Mouse (Mus musculus): ENCODE measurements around the gene Gltpd2. TPM values are rescaled to one million over a fixed set of nuclear protein-coding genes. Genes with fewer than 3 reads are reported as not detected.
"Not testable (repeated sequence)": the region's sequence is repeated elsewhere in the genome, so short reads cannot be mapped to it uniquely, and the experiment has no call there.

The Gltpd2 gene
- polyA plus RNA-seq, 1 experiment from 2014 or later: 0.47 TPM

- Histone ChIP-seq H3K4me1 (replicated peaks) (peaks cover 14% of the 10 kb centered on the region), H3K27me3 (ENCODE audit: insufficient read depth, poor library complexity, severe bottlenecking) (peaks cover 30% of the 10 kb centered on the region), H3K9me3 (no peaks in the 10 kb centered on the region), H3K4me3 (no peak overlapping the region), H3K36me3 (no peaks in the 10 kb centered on the region), H3K27ac (no peak overlapping the region)
- peak; percentile 55 for DNase-seq (ENCODE audit: low spot score)
- 28% methylated on average over 4 of the region's 4 CpGs for WGBS
Measured at GRCm38 (mm10) chr11:70506385-70506784, 12.6 kb upstream of the Gltpd2 start.

GRCm38 (mm10) chr11:70506962-70507515 is 12.0 kb upstream of the Gltpd2 start:
- H3K9me3 ChIP-seq: no peaks in the 10 kb centered on the region

GRCm38 (mm10) chr11:70509753-70510564 is 9.0 kb upstream of the Gltpd2 start:
- Histone ChIP-seq H3K4me1 (replicated peaks) (peaks cover 26% of the 10 kb centered on the region), H3K27me3 (ENCODE audit: insufficient read depth, poor library complexity, severe bottlenecking) (peaks cover 32% of the 10 kb centered on the region), H3K27ac (no peak overlapping the region), H3K9me3 (no peaks in the 10 kb centered on the region), H3K4me3 (peak overlapping the region; percentile 28), H3K36me3 (no peaks in the 10 kb centered on the region)
- WGBS: 9% methylated on average over 19 of the region's 19 CpGs
- DNase-seq (ENCODE audit: low spot score): peak; percentile 55

More at GRCm38 (mm10) chr11:70506962-70507515, 12.0 kb upstream of the Gltpd2 start:
- Histone ChIP-seq H3K4me3 (no peak overlapping the region), H3K4me1 (replicated peaks) (peaks cover 14% of the 10 kb centered on the region), H3K27ac (no peak overlapping the region), H3K27me3 (ENCODE audit: insufficient read depth, poor library complexity, severe bottlenecking) (peaks cover 30% of the 10 kb centered on the region), H3K36me3 (no peaks in the 10 kb centered on the region)
- 74% methylated on average over 7 of the region's 7 CpGs for WGBS
- DNase-seq (ENCODE audit: low spot score): no peak

GRCm38 (mm10) chr11:70511242-70511641 is 7.8 kb upstream of the Gltpd2 start:
- H3K27me3 ChIP-seq (ENCODE audit: insufficient read depth, poor library complexity, severe bottlenecking): peaks cover 24% of the 10 kb centered on the region; the same call in 1 of the 2 replicates
- no peak overlapping the region for H3K4me3 ChIP-seq
- no peaks in the 10 kb centered on the region for H3K9me3 ChIP-seq
- H3K4me1 ChIP-seq (replicated peaks): peaks cover 26% of the 10 kb centered on the region
- no peak overlapping the region for H3K27ac ChIP-seq
- no peak for DNase-seq (ENCODE audit: low spot score)
- no peaks in the 10 kb centered on the region for H3K36me3 ChIP-seq
- 74% methylated on average over 2 of the region's 2 CpGs for WGBS

- WGBS: 85% methylated on average over 7 of the region's 7 CpGs
- Histone ChIP-seq H3K36me3 (no peaks in the 10 kb centered on the region), H3K4me1 (replicated peaks) (peaks cover 26% of the 10 kb centered on the region), H3K4me3 (no peak overlapping the region), H3K9me3 (no peaks in the 10 kb centered on the region), H3K27ac (no peak overlapping the region), H3K27me3 (ENCODE audit: insufficient read depth, poor library complexity, severe bottlenecking) (peaks cover 24% of the 10 kb centered on the region; the same call in 1 of the 2 replicates)
- no peak for DNase-seq (ENCODE audit: low spot score)
Measured at GRCm38 (mm10) chr11:70511825-70512224, 7.2 kb upstream of the Gltpd2 start.

- peaks cover 24% of the 10 kb centered on the region; the same call in 1 of the 2 replicates for H3K27me3 ChIP-seq (ENCODE audit: insufficient read depth, poor library complexity, severe bottlenecking)
- peaks cover 26% of the 10 kb centered on the region for H3K4me1 ChIP-seq (replicated peaks)
- 78% methylated on average over 7 of the region's 7 CpGs for WGBS
Measured at GRCm38 (mm10) chr11:70512709-70513342, 6.2 kb upstream of the Gltpd2 start.

GRCm38 (mm10) chr11:70513520-70513919 is 5.5 kb upstream of the Gltpd2 start:
- Histone ChIP-seq H3K4me3 (no peak overlapping the region), H3K36me3 (no peaks in the 10 kb centered on the region), H3K27ac (peak overlapping the region; percentile 12; the same call in 1 of the 2 replicates), H3K9me3 (no peaks in the 10 kb centered on the region), H3K4me1 (replicated peaks) (peaks cover 26% of the 10 kb centered on the region), H3K27me3 (ENCODE audit: insufficient read depth, poor library complexity, severe bottlenecking) (peaks cover 22% of the 10 kb centered on the region; the same call in 1 of the 2 replicates)
- no peak for DNase-seq (ENCODE audit: low spot score)
- 51% methylated on average over 11 of the region's 11 CpGs for WGBS

More at GRCm38 (mm10) chr11:70512709-70513342, 6.2 kb upstream of the Gltpd2 start:
- H3K27ac ChIP-seq: no peak overlapping the region
- DNase-seq (ENCODE audit: low spot score): no peak
- no peak overlapping the region for H3K4me3 ChIP-seq
- H3K36me3 ChIP-seq: no peaks in the 10 kb centered on the region
- no peaks in the 10 kb centered on the region for H3K9me3 ChIP-seq

- no peak for DNase-seq (ENCODE audit: low spot score)
- no peaks in the 10 kb centered on the region for H3K9me3 ChIP-seq
- 90% methylated on average over 7 of the region's 7 CpGs for WGBS
- peaks cover 26% of the 10 kb centered on the region for H3K4me1 ChIP-seq (replicated peaks)
- H3K36me3 ChIP-seq: no peaks in the 10 kb centered on the region
- H3K4me3 ChIP-seq: no peak within 1 kb of the TSS
- peak within 1 kb of the TSS; percentile 12; the same call in 1 of the 2 replicates for H3K27ac ChIP-seq
- H3K27me3 ChIP-seq (ENCODE audit: insufficient read depth, poor library complexity, severe bottlenecking): peaks cover 20% of the 10 kb centered on the region
Measured at GRCm38 (mm10) chr11:70514288-70514687, 4.7 kb upstream of the Gltpd2 start, which contains the start of gene Vmo1. Vmo1 (minus strand) TSS chr11:70514616.

- Histone ChIP-seq H3K4me3 (no peak overlapping the region), H3K27ac (no peak overlapping the region), H3K36me3 (no peaks in the 10 kb centered on the region), H3K27me3 (ENCODE audit: insufficient read depth, poor library complexity, severe bottlenecking) (peaks cover 24% of the 10 kb centered on the region), H3K9me3 (no peaks in the 10 kb centered on the region), H3K4me1 (replicated peaks) (peaks cover 22% of the 10 kb centered on the region)
- 27% methylated on average over 2 of the region's 2 CpGs for WGBS
- no peak for DNase-seq (ENCODE audit: low spot score)
Measured at GRCm38 (mm10) chr11:70516352-70516751, 2.6 kb upstream of the Gltpd2 start.

- Histone ChIP-seq H3K4me3 (no peak overlapping the region), H3K9me3 (no peaks in the 10 kb centered on the region), H3K36me3 (no peaks in the 10 kb centered on the region), H3K27me3 (ENCODE audit: insufficient read depth, poor library complexity, severe bottlenecking) (peaks cover 24% of the 10 kb centered on the region), H3K4me1 (replicated peaks) (peaks cover 16% of the 10 kb centered on the region), H3K27ac (no peak overlapping the region)
- DNase-seq (ENCODE audit: low spot score): no peak
- 74% methylated on average over 1 of the region's 1 CpGs for WGBS
Measured at GRCm38 (mm10) chr11:70518436-70518835, 560 bp upstream of the Gltpd2 start.

- Histone ChIP-seq H3K27me3 (ENCODE audit: insufficient read depth, poor library complexity, severe bottlenecking) (peaks cover 21% of the 10 kb centered on the region), H3K4me1 (replicated peaks) (peaks cover 13% of the 10 kb centered on the region), H3K27ac (peak overlapping the region; percentile 86), H3K9me3 (no peaks in the 10 kb centered on the region), H3K4me3 (peak overlapping the region; percentile 49), H3K36me3 (no peaks in the 10 kb centered on the region)
- WGBS: 12% methylated on average over 41 of the region's 41 CpGs
- DNase-seq (ENCODE audit: low spot score): peak; percentile 66
Measured at GRCm38 (mm10) chr11:70520178-70520769, 1.3 kb downstream of the Gltpd2 start.

- 89% methylated on average over 8 of the region's 8 CpGs for WGBS
Measured at GRCm38 (mm10) chr11:70523306-70523989, 4.5 kb downstream of the Gltpd2 start.

More at GRCm38 (mm10) chr11:70523306-70523989, 4.5 kb downstream of the Gltpd2 start:
- Histone ChIP-seq H3K36me3 (peaks cover 24% of the 10 kb centered on the region), H3K27me3 (ENCODE audit: insufficient read depth, poor library complexity, severe bottlenecking) (peaks cover 21% of the 10 kb centered on the region), H3K4me1 (replicated peaks) (peaks cover 23% of the 10 kb centered on the region)
- peak; percentile 32 for DNase-seq (ENCODE audit: low spot score)
- not testable (repeated sequence) for H3K9me3 ChIP-seq, H3K27ac ChIP-seq, H3K4me3 ChIP-seq

Measured in hindbrain, embryonic 10.5 days (tissue).